ENCODE assay signal across 23 mouse cellular contexts in the genomic region with DNA sequence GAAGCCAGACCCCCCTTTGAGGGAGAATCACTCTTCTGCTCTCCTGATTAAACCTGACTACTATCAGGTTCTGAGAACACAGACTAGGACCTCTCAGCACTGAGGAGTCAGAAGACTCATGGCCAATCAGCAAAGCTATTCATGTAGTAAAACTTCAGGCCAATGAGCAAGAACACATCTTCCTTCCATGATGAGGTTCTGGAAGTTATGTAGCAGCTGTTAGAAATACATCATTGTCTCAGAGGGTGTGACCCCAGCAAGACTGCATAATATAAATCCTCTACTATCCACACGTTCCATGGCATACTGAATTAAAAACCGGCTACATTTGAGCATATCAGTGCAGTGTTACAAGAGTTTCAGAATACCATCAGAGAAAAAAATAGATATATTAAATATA.
"Had no signal": no experiment of that assay in that cellular context is flagged by ENCODE, and none has a peak within 500 bp of the region (broad histone marks: within the 10 kb centered on the region; RNA-seq: fewer than 3 reads in every experiment).

No protein-coding gene starts in this region.

- DNase-seq: gastrocnemius, adult 2 months; gastrocnemius, postnatal 10 days; gastrocnemius, postnatal 25 days; heart, adult 18-20 months; heart, postnatal 10 days; heart, postnatal 4 days; kidney, adult 18-20 months; kidney, adult 8-10 months; kidney, postnatal 10 days; kidney, postnatal 25 days; layer of hippocampus, adult 9-11 months; layer of hippocampus, postnatal 36 days; left cerebral cortex, postnatal 4 days had no signal

- H3K9me3 ChIP-seq: heart, embryonic 10.5 days; heart, embryonic 12.5 days; hindbrain, embryonic 10.5 days; hindbrain, embryonic 12.5 days; intestine, embryonic 15.5 days; limb, embryonic 13.5 days had no signal

- H3K27me3 ChIP-seq: heart, embryonic 12.5 days; hindbrain, embryonic 12.5 days; intestine, embryonic 15.5 days; limb, embryonic 13.5 days had no signal

- H3K4me2 ChIP-seq: heart, embryonic 12.5 days; hindbrain, embryonic 12.5 days; hindbrain, embryonic 14.5 days; intestine, embryonic 15.5 days; limb, embryonic 13.5 days had no signal

- H3K27ac ChIP-seq: gastrocnemius, adult 2 months; heart, embryonic 10.5 days; hindbrain, embryonic 10.5 days; hindbrain, embryonic 12.5 days; hindbrain, embryonic 14.5 days; intestine, embryonic 15.5 days; limb, embryonic 13.5 days had no signal

- H3K4me1 ChIP-seq: heart, embryonic 10.5 days; heart, embryonic 12.5 days; hindbrain, embryonic 10.5 days; hindbrain, embryonic 12.5 days; intestine, embryonic 15.5 days; limb, embryonic 13.5 days had no signal

- H3K4me3 ChIP-seq: gastrocnemius, adult 2 months; heart, embryonic 10.5 days; heart, embryonic 12.5 days; hindbrain, embryonic 10.5 days; hindbrain, embryonic 12.5 days; intestine, embryonic 15.5 days; limb, embryonic 13.5 days had no signal

- ATAC-seq: hindbrain, embryonic 16.5 days; inflammation-experienced regulatory T-cells, adult 6 months; intestine, embryonic 15.5 days; intestine, postnatal 0 days had no signal

- H3K36me3 ChIP-seq: heart, embryonic 10.5 days; heart, embryonic 12.5 days; hindbrain, embryonic 10.5 days; hindbrain, embryonic 12.5 days; intestine, embryonic 15.5 days; limb, embryonic 13.5 days had no signal

- H3K9ac ChIP-seq: heart, embryonic 12.5 days; hindbrain, embryonic 12.5 days; hindbrain, embryonic 14.5 days; intestine, embryonic 15.5 days; limb, embryonic 13.5 days had no signal
